Mouse (Mus musculus) A20 (cell line): Measurements from ENCODE around the gene Mrps5.
A peak's percentile ranks its signal among the peaks of the same experiment; 100 is the strongest.
"Not testable (repeated sequence)": the region's sequence is repeated elsewhere in the genome, so short reads cannot be mapped to it uniquely, and the experiment has no call there.

Experiments
- DNase-seq: peaks from one replicate; pipeline ENCODE4 v3.0.0-alpha.2; 2011; ENCODE audit warnings: low read depth, low spot score

The Mrps5 gene

GRCm38 (mm10) chr2:127586694-127587513 is at the start of gene Mrps5, which contains the start of gene Zfp661:
TSS of gene Mrps5 (plus strand) at chr2:127587222.
TSS of gene Zfp661 (minus strand) at chr2:127587094.
- peak; percentile 88 for DNase-seq

GRCm38 (mm10) chr2:127537548-127537947 is 49.5 kb upstream of the Mrps5 start:
- DNase-seq = no peak

GRCm38 (mm10) chr2:127539494-127539893 is 47.5 kb upstream of the Mrps5 start:
- peak; percentile 50 for DNase-seq

- DNase-seq = no peak
Measured at GRCm38 (mm10) chr2:127541185-127541584, 45.8 kb upstream of the Mrps5 start, which contains the start of gene Prom2. TSS of gene Prom2 (minus strand) at chr2:127541467.

- DNase-seq = no peak
Measured at GRCm38 (mm10) chr2:127541697-127542096, 45.3 kb upstream of the Mrps5 start.

GRCm38 (mm10) chr2:127548342-127549074 is 38.5 kb upstream of the Mrps5 start:
- DNase-seq = no peak

GRCm38 (mm10) chr2:127549711-127550110 is 37.3 kb upstream of the Mrps5 start:
- DNase-seq = no peak

- DNase-seq = no peak
Measured at GRCm38 (mm10) chr2:127550446-127550845, 36.6 kb upstream of the Mrps5 start.

GRCm38 (mm10) chr2:127551078-127551477 is 35.9 kb upstream of the Mrps5 start:
- DNase-seq = peak; percentile 18

GRCm38 (mm10) chr2:127559070-127559966 is 27.7 kb upstream of the Mrps5 start:
- DNase-seq = peak; percentile 91

- no peak for DNase-seq
Measured at GRCm38 (mm10) chr2:127573322-127573721, 13.7 kb upstream of the Mrps5 start.

GRCm38 (mm10) chr2:127584436-127584858 is 2.6 kb upstream of the Mrps5 start:
- DNase-seq = peak; percentile 94

GRCm38 (mm10) chr2:127587514-127587844 is 457 bp downstream of the Mrps5 start:
- no peak for DNase-seq

- DNase-seq = no peak
Measured at GRCm38 (mm10) chr2:127588897-127589296, 1.9 kb downstream of the Mrps5 start.

GRCm38 (mm10) chr2:127590204-127590603 is 3.2 kb downstream of the Mrps5 start:
- DNase-seq = no peak

GRCm38 (mm10) chr2:127590840-127591239 is 3.8 kb downstream of the Mrps5 start:
- no peak for DNase-seq

- DNase-seq = not testable (repeated sequence)
Measured at GRCm38 (mm10) chr2:127603383-127603782, 16.4 kb downstream of the Mrps5 start.

GRCm38 (mm10) chr2:127605203-127605602 is 18.2 kb downstream of the Mrps5 start:
- DNase-seq = no peak

- peak; percentile 35 for DNase-seq
Measured at GRCm38 (mm10) chr2:127608234-127608633, 21.2 kb downstream of the Mrps5 start.

- no peak for DNase-seq
Measured at GRCm38 (mm10) chr2:127608986-127609385, 22.0 kb downstream of the Mrps5 start.

GRCm38 (mm10) chr2:127611386-127611785 is 24.4 kb downstream of the Mrps5 start:
- no peak for DNase-seq

GRCm38 (mm10) chr2:127612288-127612687 is 25.3 kb downstream of the Mrps5 start:
- DNase-seq = no peak
